Mouse (Mus musculus): ENCODE data around the gene Tal1. TPM values are rescaled to one million over a fixed set of nuclear protein-coding genes. Genes with fewer than 3 reads are reported as not detected.

Tal1 gene
- polyA plus RNA-seq, 1 experiment from 2014 or later = 1.1 TPM

DNA sequence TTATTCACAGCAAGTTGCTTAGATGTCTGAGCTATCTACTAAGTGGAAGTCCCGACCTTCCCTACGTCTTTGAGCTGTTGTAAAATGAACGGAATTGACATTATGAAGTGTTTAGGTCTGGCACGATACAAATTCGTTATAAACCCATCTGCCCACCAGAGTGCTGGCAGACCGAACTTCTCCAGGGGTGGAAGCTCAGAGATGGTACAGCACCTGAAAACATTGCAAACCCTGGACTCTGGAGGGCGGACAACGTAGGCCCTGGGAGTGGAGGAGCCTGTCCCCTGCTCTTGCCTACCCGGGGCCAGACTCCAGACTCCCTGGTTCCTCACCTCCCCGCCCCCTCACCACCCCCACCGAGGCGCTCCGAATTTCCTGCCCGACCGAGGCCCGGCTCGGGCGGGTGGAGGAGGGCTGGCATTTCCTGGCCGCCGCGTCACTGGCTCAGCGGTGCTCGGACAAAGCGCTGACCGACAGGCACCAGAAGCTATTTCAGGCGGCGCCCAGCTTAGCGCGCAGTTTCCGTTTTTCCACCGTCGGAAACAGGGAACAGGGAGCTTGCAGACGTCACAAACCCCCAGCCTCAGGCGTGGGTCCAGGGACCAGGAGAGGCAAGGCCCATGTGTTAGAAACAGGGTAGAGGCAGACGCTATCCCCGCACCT lies 3.8 kb upstream of the Tal1 start:
- Histone ChIP-seq H3K9ac (ENCODE audit: low read length) (no peak overlapping the region), H3K27ac (ENCODE audit: low read length) (no peak overlapping the region; the same call in 1 of the 2 replicates)

DNA sequence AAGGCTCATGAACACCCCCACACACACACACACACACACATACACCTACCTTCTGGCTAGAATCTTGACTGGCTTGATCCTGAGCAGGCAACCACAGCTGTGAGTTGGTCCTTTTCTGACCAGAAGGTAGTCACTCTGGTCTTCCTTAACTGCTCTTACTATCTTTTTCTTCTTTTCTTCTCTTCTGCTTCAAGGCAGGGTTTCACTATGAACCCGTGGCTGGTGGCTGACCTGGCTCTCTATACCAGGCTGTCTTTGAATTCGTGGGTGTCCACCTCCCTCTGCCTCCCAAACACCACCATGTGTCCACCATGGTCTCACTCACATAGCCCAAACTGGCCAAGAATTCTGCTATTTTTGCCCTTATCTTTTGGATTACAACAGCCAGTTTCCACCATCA lies 1.2 kb upstream of the Tal1 start:
- 15% methylated on average over 2 of the region's 2 CpGs for WGBS
- ATAC-seq (ENCODE audit: insufficient read depth, low FRiP score) = no peak
- H3K4me2 ChIP-seq (ENCODE audit: low read depth, low read length) = no peak overlapping the region

More for the DNA sequence above, 3.8 kb upstream of the Tal1 start:
- ATAC-seq (ENCODE audit: insufficient read depth, low FRiP score) = peak; percentile 71
- peak overlapping the region; percentile 29 for H3K4me3 ChIP-seq (replicated peaks; ENCODE audit: low read length)
- H3K4me1 ChIP-seq (ENCODE audit: control insufficient read depth, insufficient read depth, low read length) = peaks cover 15% of the 10 kb centered on the region
- peak overlapping the region; percentile 47 for H3K4me2 ChIP-seq (ENCODE audit: low read depth, low read length)
- no peaks in the 10 kb centered on the region for H3K9me3 ChIP-seq (replicated peaks; ENCODE audit: control insufficient read depth, low read length)
- 3% methylated on average over 36 of the region's 36 CpGs for WGBS
- no peaks in the 10 kb centered on the region for H3K36me3 ChIP-seq (ENCODE audit: control insufficient read depth, insufficient read depth, low read length)
- H3K27me3 ChIP-seq (ENCODE audit: control insufficient read depth, insufficient read depth, low read length) = peaks cover 63% of the 10 kb centered on the region

DNA sequence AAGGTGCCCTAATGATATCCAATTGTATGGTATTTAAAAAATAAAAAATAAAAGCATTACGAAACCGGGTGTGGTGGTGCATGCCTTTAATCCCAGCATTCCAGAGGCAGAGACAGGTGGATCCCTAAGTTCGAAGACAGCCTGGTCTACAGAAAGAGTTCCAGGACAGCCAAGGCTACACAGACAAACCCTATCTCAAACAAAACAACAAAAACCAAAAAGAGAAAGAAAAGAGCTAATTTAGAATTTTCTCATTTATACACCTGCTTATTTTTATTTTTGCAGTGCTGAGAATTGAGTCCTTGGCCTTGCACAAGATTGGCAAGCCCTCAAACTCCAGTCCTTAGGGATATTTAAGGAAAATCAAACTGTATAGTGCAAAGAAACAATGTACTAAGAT lies 535 bp upstream of the Tal1 start:
- peaks cover 86% of the 10 kb centered on the region for H3K27me3 ChIP-seq (ENCODE audit: control insufficient read depth, insufficient read depth, low read length)
- no peak overlapping the region for H3K9ac ChIP-seq (ENCODE audit: low read length)
- H3K4me1 ChIP-seq (ENCODE audit: control insufficient read depth, insufficient read depth, low read length) = peaks cover 19% of the 10 kb centered on the region
- H3K27ac ChIP-seq (ENCODE audit: low read length) = no peak overlapping the region
- 30% methylated on average over 3 of the region's 3 CpGs for WGBS
- ATAC-seq (ENCODE audit: insufficient read depth, low FRiP score) = no peak
- H3K4me2 ChIP-seq (ENCODE audit: low read depth, low read length) = no peak overlapping the region
- no peak overlapping the region for H3K4me3 ChIP-seq (replicated peaks; ENCODE audit: low read length)
- no peaks in the 10 kb centered on the region for H3K36me3 ChIP-seq (ENCODE audit: control insufficient read depth, insufficient read depth, low read length)
- H3K9me3 ChIP-seq (replicated peaks; ENCODE audit: control insufficient read depth, low read length) = no peaks in the 10 kb centered on the region

More for the DNA sequence above, 1.2 kb upstream of the Tal1 start:
- peaks cover 84% of the 10 kb centered on the region for H3K27me3 ChIP-seq (ENCODE audit: control insufficient read depth, insufficient read depth, low read length)
- no peaks in the 10 kb centered on the region for H3K36me3 ChIP-seq (ENCODE audit: control insufficient read depth, insufficient read depth, low read length)
- H3K9me3 ChIP-seq (replicated peaks; ENCODE audit: control insufficient read depth, low read length) = no peaks in the 10 kb centered on the region
- H3K4me3 ChIP-seq (replicated peaks; ENCODE audit: low read length) = no peak overlapping the region
- H3K9ac ChIP-seq (ENCODE audit: low read length) = no peak overlapping the region
- H3K27ac ChIP-seq (ENCODE audit: low read length) = no peak overlapping the region
- peaks cover 19% of the 10 kb centered on the region for H3K4me1 ChIP-seq (ENCODE audit: control insufficient read depth, insufficient read depth, low read length)

DNA sequence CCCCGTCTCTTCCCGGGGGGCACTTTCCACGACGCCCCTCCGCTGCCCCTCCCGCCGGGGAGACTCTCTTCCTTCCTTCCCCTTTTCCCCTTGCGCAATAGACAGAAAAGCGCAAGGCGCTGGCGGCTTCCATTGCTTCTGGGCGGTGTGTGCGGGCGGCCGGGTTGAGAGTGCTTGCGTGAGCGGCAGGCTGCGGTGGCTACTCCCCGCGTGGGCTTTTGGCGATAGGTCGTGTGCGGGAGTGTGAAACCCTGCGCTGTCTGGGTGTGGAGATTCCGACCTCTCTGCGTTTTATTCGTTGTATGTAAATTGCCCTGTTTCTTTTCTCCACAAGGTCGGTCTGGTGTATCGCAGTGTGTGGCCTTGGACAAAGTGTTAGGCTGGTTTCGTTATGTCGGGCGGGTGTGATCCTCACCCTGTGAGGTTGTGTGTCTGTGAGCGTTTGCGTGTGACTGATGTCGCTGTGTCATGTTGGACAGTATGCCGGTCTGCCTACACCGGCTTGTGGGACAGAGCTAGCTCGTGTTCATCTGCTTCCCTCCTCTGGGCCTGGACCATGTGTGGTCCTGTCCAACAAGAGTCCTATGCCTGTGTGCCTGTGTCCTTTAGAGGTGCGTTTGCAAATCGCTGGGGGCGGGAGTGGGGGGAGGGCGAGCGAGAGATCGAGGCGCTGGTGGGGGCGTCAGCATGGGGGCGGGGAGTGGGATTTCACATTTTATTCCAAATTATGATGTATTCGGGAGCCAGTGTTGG lies 871 bp downstream of the Tal1 start:
- H3K27me3 ChIP-seq (ENCODE audit: control insufficient read depth, insufficient read depth, low read length) = peaks cover 89% of the 10 kb centered on the region
- no peaks in the 10 kb centered on the region for H3K9me3 ChIP-seq (replicated peaks; ENCODE audit: control insufficient read depth, low read length)
- H3K4me3 ChIP-seq (replicated peaks; ENCODE audit: low read length) = peak overlapping the region; percentile 47
- H3K36me3 ChIP-seq (ENCODE audit: control insufficient read depth, insufficient read depth, low read length) = no peaks in the 10 kb centered on the region
- peak overlapping the region; percentile 41 for H3K27ac ChIP-seq (ENCODE audit: low read length)
- under 1% methylated on average over 48 of the region's 48 CpGs for WGBS
- H3K9ac ChIP-seq (ENCODE audit: low read length) = peak overlapping the region; percentile 66
- peak; percentile 49 for ATAC-seq (ENCODE audit: insufficient read depth, low FRiP score)
- H3K4me2 ChIP-seq (ENCODE audit: low read depth, low read length) = peak overlapping the region; percentile 64
- peaks cover 19% of the 10 kb centered on the region for H3K4me1 ChIP-seq (ENCODE audit: control insufficient read depth, insufficient read depth, low read length)

DNA sequence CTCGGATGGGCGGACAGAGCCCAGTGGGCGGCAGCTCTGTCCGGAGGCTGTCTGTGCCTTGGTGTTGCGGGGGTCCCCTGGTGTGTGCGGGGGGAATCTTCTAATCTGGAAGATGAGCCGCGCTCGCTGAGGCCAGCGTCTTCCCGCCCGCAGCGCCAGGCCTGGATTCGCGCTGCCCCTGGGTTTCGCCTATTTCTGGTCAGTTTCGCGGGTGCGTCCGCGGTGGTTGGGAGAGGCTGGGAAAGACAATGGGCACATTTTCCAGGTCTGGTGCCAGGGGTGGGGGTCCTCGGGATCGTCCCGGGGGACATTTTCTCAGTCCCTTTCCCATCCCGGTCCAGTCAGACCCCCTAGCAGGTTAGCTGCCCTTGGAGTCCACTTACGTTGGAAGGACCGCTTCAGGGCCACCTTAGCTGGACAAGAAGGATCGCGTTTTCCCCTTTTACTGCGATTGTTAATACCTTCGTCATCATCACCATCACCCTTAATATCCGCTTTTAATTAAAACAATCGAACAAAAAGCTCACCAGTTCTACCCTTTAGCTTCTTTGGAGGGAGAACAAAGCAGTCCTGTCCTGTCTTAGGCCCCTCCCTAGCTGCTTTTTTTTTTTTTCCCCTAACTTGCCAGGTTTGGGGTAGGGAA lies 1.6 kb downstream of the Tal1 start:
- Histone ChIP-seq H3K4me2 (ENCODE audit: low read depth, low read length) (peak overlapping the region; percentile 64), H3K27me3 (ENCODE audit: control insufficient read depth, insufficient read depth, low read length) (peaks cover 88% of the 10 kb centered on the region), H3K4me3 (replicated peaks; ENCODE audit: low read length) (peak overlapping the region; percentile 47), H3K27ac (ENCODE audit: low read length) (no peak overlapping the region; the same call in none of the 2 replicates), H3K9me3 (replicated peaks; ENCODE audit: control insufficient read depth, low read length) (no peaks in the 10 kb centered on the region), H3K4me1 (ENCODE audit: control insufficient read depth, insufficient read depth, low read length) (peaks cover 20% of the 10 kb centered on the region), H3K9ac (ENCODE audit: low read length) (peak overlapping the region; percentile 66), H3K36me3 (ENCODE audit: control insufficient read depth, insufficient read depth, low read length) (no peaks in the 10 kb centered on the region)
- ATAC-seq (ENCODE audit: insufficient read depth, low FRiP score) = no peak
- WGBS = under 1% methylated on average over 33 of the region's 33 CpGs

DNA sequence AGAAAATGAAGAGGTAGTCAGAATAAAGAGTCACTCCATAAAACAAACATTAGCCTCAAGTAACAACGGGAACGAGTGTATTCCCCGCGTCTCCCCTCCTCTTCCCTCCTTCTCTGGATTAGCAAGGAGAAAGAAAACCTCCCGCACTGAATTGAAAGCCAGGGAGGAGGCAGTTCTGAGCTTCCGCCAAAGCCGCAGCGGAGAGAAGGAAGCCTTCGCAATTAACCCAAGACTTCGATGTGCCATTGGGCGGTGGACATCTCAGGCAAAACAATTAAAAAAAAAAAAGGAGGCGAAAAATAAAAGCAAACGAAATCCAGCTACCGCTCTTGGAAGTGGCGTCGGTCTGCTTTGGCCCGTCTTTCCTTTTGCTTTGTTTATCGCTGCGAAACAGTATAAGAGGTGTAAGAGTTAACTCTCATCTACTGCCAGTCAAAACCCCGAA lies 2.1 kb downstream of the Tal1 start:
- WGBS = 2% methylated on average over 20 of the region's 20 CpGs
- H3K4me3 ChIP-seq (replicated peaks; ENCODE audit: low read length) = peak overlapping the region; percentile 47
- H3K4me2 ChIP-seq (ENCODE audit: low read depth, low read length) = peak overlapping the region; percentile 64
- H3K4me1 ChIP-seq (ENCODE audit: control insufficient read depth, insufficient read depth, low read length) = peaks cover 21% of the 10 kb centered on the region
- H3K27me3 ChIP-seq (ENCODE audit: control insufficient read depth, insufficient read depth, low read length) = peaks cover 90% of the 10 kb centered on the region
- H3K27ac ChIP-seq (ENCODE audit: low read length) = no peak overlapping the region; the same call in 1 of the 2 replicates
- H3K9ac ChIP-seq (ENCODE audit: low read length) = 0 out of 2 replicates have a peak overlapping the region, but pooled peaks have one; percentile 35
- H3K36me3 ChIP-seq (ENCODE audit: control insufficient read depth, insufficient read depth, low read length) = no peaks in the 10 kb centered on the region
- no peak for ATAC-seq (ENCODE audit: insufficient read depth, low FRiP score)
- H3K9me3 ChIP-seq (replicated peaks; ENCODE audit: control insufficient read depth, low read length) = no peaks in the 10 kb centered on the region

DNA sequence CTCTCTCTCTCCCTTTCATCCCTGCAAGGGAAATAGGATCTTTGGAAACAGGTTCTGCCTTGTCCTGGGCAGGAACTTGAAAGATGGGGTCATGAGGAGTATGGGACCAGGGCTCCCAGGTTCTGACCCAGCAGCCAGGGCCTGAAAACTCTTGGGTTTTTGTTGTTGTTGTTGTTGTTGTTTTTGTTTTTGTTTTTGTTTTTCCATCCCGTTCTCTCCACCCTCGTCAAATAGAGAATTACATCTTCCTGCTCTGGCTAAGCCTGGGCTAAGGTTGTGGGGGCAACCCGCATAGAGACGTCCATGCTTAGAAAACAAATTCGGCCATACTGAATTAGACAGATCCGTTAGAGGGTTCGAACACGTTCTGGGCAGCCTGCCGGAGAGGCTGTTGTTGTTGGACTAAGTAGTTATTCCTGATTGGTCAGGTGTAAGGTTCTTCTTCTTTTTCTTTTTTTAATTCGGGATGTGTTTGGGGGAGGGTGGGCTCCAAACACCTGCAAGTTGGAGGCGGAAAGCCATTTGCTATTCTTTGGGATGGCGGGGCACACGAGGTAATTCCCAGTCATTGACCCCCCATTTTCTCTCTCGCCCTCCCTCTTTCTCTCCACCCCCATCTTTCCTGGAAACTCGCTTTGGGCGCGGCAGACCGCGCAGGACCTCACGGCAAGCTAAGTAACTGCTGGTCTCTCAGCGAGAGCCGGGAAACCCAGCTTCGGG lies 2.8 kb downstream of the Tal1 start:
- 4% methylated on average over 23 of the region's 23 CpGs for WGBS
- ATAC-seq (ENCODE audit: insufficient read depth, low FRiP score) = no peak
- H3K4me1 ChIP-seq (ENCODE audit: control insufficient read depth, insufficient read depth, low read length) = peaks cover 21% of the 10 kb centered on the region
- H3K27ac ChIP-seq (ENCODE audit: low read length) = peak overlapping the region; percentile 57; the same call in 1 of the 2 replicates
- H3K9me3 ChIP-seq (replicated peaks; ENCODE audit: control insufficient read depth, low read length) = no peaks in the 10 kb centered on the region
- no peaks in the 10 kb centered on the region for H3K36me3 ChIP-seq (ENCODE audit: control insufficient read depth, insufficient read depth, low read length)
- peak overlapping the region; percentile 47 for H3K4me3 ChIP-seq (replicated peaks; ENCODE audit: low read length)
- peak overlapping the region; percentile 64; the same call in 1 of the 2 replicates for H3K4me2 ChIP-seq (ENCODE audit: low read depth, low read length)
- H3K27me3 ChIP-seq (ENCODE audit: control insufficient read depth, insufficient read depth, low read length) = peaks cover 93% of the 10 kb centered on the region
- H3K9ac ChIP-seq (ENCODE audit: low read length) = peak overlapping the region; percentile 26; the same call in 1 of the 2 replicates

DNA sequence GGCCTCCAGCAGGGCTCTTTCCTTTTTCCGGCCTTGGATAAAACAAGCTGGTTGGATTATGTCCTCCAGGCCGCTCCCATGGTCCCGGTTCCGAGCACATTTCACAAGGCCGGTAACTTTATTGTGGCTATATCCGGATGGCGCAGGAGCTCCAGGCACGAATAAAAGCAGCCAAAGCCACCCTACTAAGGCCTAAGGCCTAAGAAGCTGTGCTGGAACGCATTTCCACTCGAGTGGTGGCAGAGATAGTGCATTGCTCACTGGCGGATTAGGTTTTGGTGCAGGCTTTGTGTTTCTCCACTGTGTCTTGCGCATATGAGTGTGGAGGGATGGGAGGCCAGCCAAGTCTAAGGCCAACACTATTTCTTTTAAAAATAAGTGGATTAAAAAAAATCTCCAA lies 3.6 kb downstream of the Tal1 start:
- ATAC-seq (ENCODE audit: insufficient read depth, low FRiP score) = no peak
- peaks cover 94% of the 10 kb centered on the region for H3K27me3 ChIP-seq (ENCODE audit: control insufficient read depth, insufficient read depth, low read length)
- peaks cover 21% of the 10 kb centered on the region for H3K4me1 ChIP-seq (ENCODE audit: control insufficient read depth, insufficient read depth, low read length)
- no peak overlapping the region; the same call in 1 of the 2 replicates for H3K27ac ChIP-seq (ENCODE audit: low read length)
- WGBS = 23% methylated on average over 12 of the region's 12 CpGs
- H3K36me3 ChIP-seq (ENCODE audit: control insufficient read depth, insufficient read depth, low read length) = no peaks in the 10 kb centered on the region
- H3K4me3 ChIP-seq (replicated peaks; ENCODE audit: low read length) = peak overlapping the region; percentile 25
- peak overlapping the region; percentile 38; the same call in 1 of the 2 replicates for H3K9ac ChIP-seq (ENCODE audit: low read length)
- no peaks in the 10 kb centered on the region for H3K9me3 ChIP-seq (replicated peaks; ENCODE audit: control insufficient read depth, low read length)
- H3K4me2 ChIP-seq (ENCODE audit: low read depth, low read length) = peak overlapping the region; percentile 19; the same call in 1 of the 2 replicates
